Mouse (Mus musculus) duodenum, adult 2 months (tissue): ENCODE data around the gene Dleu7. TPM values are rescaled to one million over a fixed set of nuclear protein-coding genes. Genes with fewer than 3 reads are reported as not detected.

Experiments
- polyA plus RNA-seq: library from polyadenylated mRNA; depleted of rRNA; stranded (reverse); fragments of >200 nt; gene quantifications from 2 replicates; pipeline ENCODE4 v1.2.3, GENCODE M21; 2012; ENCODE audit warnings: low replicate concordance; rRNA removed

The Dleu7 gene
- 0.21 and 1.2 TPM in 2 replicates for polyA plus RNA-seq

GRCm38 (mm10) chr14:62292488-62293339 is at the start of gene Dleu7, which contains the start of gene Rnaseh2b:
Dleu7 (minus strand) TSS chr14:62293047.
Rnaseh2b (plus strand) TSS chr14:62292589.

Other genes with a start within 250 kb of the Dleu7 start
- gene Rnaseh2b, start 458 bp downstream of the Dleu7 start, polyA plus RNA-seq: 0.51 and 0.71 TPM in 2 replicates
- gene Gucy1b2, start 163.2 kb upstream of the Dleu7 start, polyA plus RNA-seq: not detected in 2 replicates